Mouse (Mus musculus) ES-Bruce4 (cell line): ENCODE results near the gene Nrarp.

Experiments used
- CTCF ChIP-seq: IDR thresholded peaks from one replicate; pipeline ENCODE4 v1.8.1; 2011; ENCODE audit warnings: low read depth, low read length
- EP300 ChIP-seq: IDR thresholded peaks from 2 replicates; pipeline ENCODE4 v1.6.1; 2011; ENCODE audit warnings: low read depth, low read length; ENCODE audit not compliant: insufficient read depth
- POLR2A ChIP-seq: IDR thresholded peaks from one replicate; pipeline ENCODE4 v1.8.1; 2011; ENCODE audit warnings: low read length; ENCODE audit not compliant: insufficient read depth

GRCm38 (mm10) chr2:25197191-25197590 is 16.6 kb downstream of the Nrarp start:
- TF ChIP-seq POLR2A = no peak
- no peak for TF ChIP-seq CTCF
- no peak for TF ChIP-seq EP300
